Mouse (Mus musculus) brain, embryonic 14.5 days (tissue): Measurements from ENCODE around the gene Hs6st3.

Source experiments
- CTCF ChIP-seq: fragments of 200-500 bp; IDR thresholded peaks from 2 replicates; pipeline ENCODE4 v1.5.1; 2012; ENCODE audit warnings: inconsistent platforms, mild to moderate bottlenecking, moderate library complexity, borderline replicate concordance; ENCODE audit not compliant: insufficient read depth, insufficient read length; ENCODE audit errors: extremely low read depth
- POLR2A ChIP-seq: fragments of 200-500 bp; IDR thresholded peaks from 2 replicates; pipeline ENCODE4 v1.6.1; 2012; ENCODE audit warnings: mild to moderate bottlenecking, inconsistent platforms, borderline replicate concordance; ENCODE audit not compliant: poor library complexity, insufficient read depth, insufficient read length, severe bottlenecking; ENCODE audit errors: extremely low read depth

- no peak for TF ChIP-seq CTCF
- no peak for TF ChIP-seq POLR2A
Measured at GRCm38 (mm10) chr14:119919177-119919576, 781.0 kb downstream of the Hs6st3 start.
